Mouse (Mus musculus) myocyte (in vitro differentiated cells): ENCODE measurements around the gene Gm11562. TPM values are rescaled to one million over a fixed set of nuclear protein-coding genes. Genes with fewer than 3 reads are reported as not detected.
"Not testable (repeated sequence)": the region's sequence is repeated elsewhere in the genome, so short reads cannot be mapped to it uniquely, and the experiment has no call there.

Source experiments
- H3K27me3 ChIP-seq: one replicate; pipeline ENCODE4 v1.6.1; 2011; ENCODE audit not compliant: control insufficient read depth, insufficient read depth, insufficient read length
- H3K36me3 ChIP-seq: one replicate; pipeline ENCODE4 v1.6.1; 2011; ENCODE audit not compliant: control insufficient read depth, insufficient read depth
- H3K4me2 ChIP-seq: one replicate; pipeline ENCODE4 v1.6.1; 2011; ENCODE audit warnings: low read depth, control low read depth
- H3K4me3 ChIP-seq: one replicate; pipeline ENCODE4 v1.5.1; 2011; ENCODE audit warnings: mild to moderate bottlenecking, control low read depth, moderate library complexity
- H3K79me2 ChIP-seq: one replicate; pipeline ENCODE4 v1.6.1; 2011; ENCODE audit not compliant: control insufficient read depth, insufficient read depth
- H3ac ChIP-seq: one replicate; pipeline ENCODE4 v1.6.1; 2011; ENCODE audit not compliant: control insufficient read depth, insufficient read length
- CEBPB ChIP-seq: IDR thresholded peaks from 2 replicates; pipeline ENCODE4 v1.6.1; 2011; ENCODE audit warnings: mild to moderate bottlenecking, moderate library complexity; ENCODE audit not compliant: poor library complexity, insufficient read depth, severe bottlenecking
- E2F4 ChIP-seq: IDR thresholded peaks from one replicate; pipeline ENCODE4 v1.6.1; 2011; ENCODE audit warnings: mild to moderate bottlenecking, control low read depth, moderate library complexity; ENCODE audit not compliant: insufficient read depth
- MYOD1 ChIP-seq, 3 experiments: IDR thresholded peaks; one replicate each; pipeline ENCODE4 v1.6.1; 2011; ENCODE audit warnings: control low read depth in 2 of 3, low read depth in 2 of 3, mild to moderate bottlenecking in 2 of 3, moderate library complexity in 1 of 3; ENCODE audit not compliant: insufficient read length in 2 of 3, control insufficient read depth in 1 of 3
- MYOG ChIP-seq, 3 experiments: IDR thresholded peaks; one replicate each; pipeline ENCODE4 v1.6.1; 2011; ENCODE audit warnings: control low read depth in 2 of 3, low read depth in 2 of 3, mild to moderate bottlenecking in 2 of 3; ENCODE audit not compliant: insufficient read length in 2 of 3, control insufficient read depth in 1 of 3, insufficient read depth in 1 of 3
- POLR2A ChIP-seq: IDR thresholded peaks from one replicate; pipeline ENCODE4 v1.6.1; 2011; ENCODE audit warnings: low read depth, mild to moderate bottlenecking, control low read depth, moderate library complexity; ENCODE audit not compliant: insufficient read length
- REST ChIP-seq: IDR thresholded peaks from one replicate; pipeline ENCODE4 v1.6.1; 2011; ENCODE audit warnings: mild to moderate bottlenecking, control low read depth, moderate library complexity; ENCODE audit not compliant: insufficient read depth, insufficient read length
- SRF ChIP-seq: IDR thresholded peaks from one replicate; pipeline ENCODE4 v1.6.1; 2011; ENCODE audit warnings: low read depth; ENCODE audit not compliant: control insufficient read depth, insufficient read length
- TCF12 ChIP-seq: IDR thresholded peaks from one replicate; pipeline ENCODE4 v1.6.1; 2011; ENCODE audit warnings: mild to moderate bottlenecking, control low read depth; ENCODE audit not compliant: poor library complexity, insufficient read depth, severe bottlenecking
- TCF3 ChIP-seq: IDR thresholded peaks from one replicate; pipeline ENCODE4 v1.6.1; 2011; ENCODE audit warnings: low read depth, control low read depth; ENCODE audit not compliant: insufficient read length
- USF1 ChIP-seq: IDR thresholded peaks from one replicate; pipeline ENCODE4 v1.6.1; 2011; ENCODE audit warnings: low read depth, mild to moderate bottlenecking, control low read depth, moderate library complexity
- polyA plus RNA-seq: library from polyadenylated mRNA; unstranded; fragments of >200 nt; fragmentation: generic; extraction: Trizol; gene quantifications from one replicate; pipeline ENCODE4 v1.2.1, GENCODE M21; 2012; ENCODE audit warnings: missing spikeins

The Gm11562 gene
- polyA plus RNA-seq, 1 experiment = not detected

DNA sequence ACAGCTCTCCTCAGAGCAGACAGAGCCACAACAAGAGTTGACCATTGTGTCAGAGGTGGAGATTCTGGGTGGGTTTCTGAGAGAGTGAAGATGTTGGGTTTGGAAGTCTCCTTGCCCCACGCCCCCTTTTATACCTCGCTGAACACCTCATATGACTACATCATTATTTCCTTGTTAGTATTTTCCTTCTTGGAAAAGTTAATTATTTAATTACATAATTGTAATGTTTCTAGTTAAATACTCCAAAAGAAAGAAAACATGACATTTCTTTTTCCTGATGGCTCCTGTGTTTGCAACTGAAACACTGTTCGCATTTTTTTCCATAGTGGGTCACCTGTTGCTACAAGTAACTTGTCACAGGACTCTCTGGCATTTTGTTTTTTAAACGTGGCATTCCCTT, 7.9 kb upstream of the Gm11562 start, which contains the start of gene Krtap4-1:
Gene Krtap4-1, minus strand, starts transcription at position 101 of the 400 bp plus-strand sequence.
- Histone ChIP-seq H3ac (no peak within 1 kb of the TSS), H3K27me3 (no peaks in the 10 kb centered on the region), H3K36me3 (no peaks in the 10 kb centered on the region), H3K79me2 (no peaks in the 10 kb centered on the region), H3K4me2 (no peak within 1 kb of the TSS), H3K4me3 (no peak within 1 kb of the TSS)
- TF ChIP-seq TCF12 (no peak), SRF (no peak), USF1 (no peak), REST (no peak), POLR2A (no peak), MYOG (IDR thresholded peaks at IDR 0.05; ENCODE audit: control insufficient read depth in 1 of 3, insufficient read depth in 1 of 3, insufficient read length in 2 of 3, low read depth in 2 of 3) (no peak), TCF3 (no peak), E2F4 (no peak)

DNA sequence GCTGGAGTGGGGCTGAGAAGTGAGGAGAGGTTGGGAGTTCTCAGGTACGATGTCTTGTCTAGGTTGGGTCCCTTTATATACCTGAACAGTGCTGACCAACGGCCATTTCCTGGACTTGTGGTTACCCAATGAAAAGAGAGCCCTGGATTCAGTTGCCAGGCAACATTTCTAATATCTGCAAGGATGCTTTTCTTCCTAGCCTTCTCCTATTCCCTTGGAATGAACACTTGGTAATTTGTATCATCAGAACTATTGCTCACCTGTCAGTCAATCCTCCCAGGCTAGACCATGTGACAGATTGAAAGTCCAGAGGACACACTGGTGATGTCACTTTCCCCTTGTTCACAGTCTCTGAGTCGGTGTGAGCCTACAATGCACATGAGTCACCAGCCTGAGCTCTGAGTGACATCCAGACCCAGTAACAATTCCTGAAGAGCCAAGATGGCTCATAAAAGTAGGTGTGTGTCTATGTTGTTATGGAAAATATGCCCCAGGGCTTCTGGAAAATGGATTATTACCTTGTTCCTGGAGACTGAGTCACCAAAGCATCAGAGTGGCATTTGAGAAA, 5.4 kb downstream of the Gm11562 start, which contains the start of gene Krtap2-4:
Gene Krtap2-4, minus strand, starts transcription at position 51 of the 568 bp plus-strand sequence.
- Histone ChIP-seq H3K79me2 (no peaks in the 10 kb centered on the region), H3K4me3 (no peak within 1 kb of the TSS), H3K4me2 (no peak within 1 kb of the TSS), H3K27me3 (no peaks in the 10 kb centered on the region), H3K36me3 (no peaks in the 10 kb centered on the region), H3ac (no peak within 1 kb of the TSS)
- no peak for TF ChIP-seq TCF3
- no peak for TF ChIP-seq REST
- no peak for TF ChIP-seq CEBPB
- no peak for TF ChIP-seq MYOG (IDR thresholded peaks at IDR 0.05; ENCODE audit: control insufficient read depth in 1 of 3, insufficient read depth in 1 of 3, insufficient read length in 2 of 3, low read depth in 2 of 3)
- no peak for TF ChIP-seq MYOD1 (IDR thresholded peaks at IDR 0.05; ENCODE audit: control insufficient read depth in 1 of 3, insufficient read length in 2 of 3, low read depth in 2 of 3)
- no peak for TF ChIP-seq USF1
- TF ChIP-seq E2F4 = no peak

DNA sequence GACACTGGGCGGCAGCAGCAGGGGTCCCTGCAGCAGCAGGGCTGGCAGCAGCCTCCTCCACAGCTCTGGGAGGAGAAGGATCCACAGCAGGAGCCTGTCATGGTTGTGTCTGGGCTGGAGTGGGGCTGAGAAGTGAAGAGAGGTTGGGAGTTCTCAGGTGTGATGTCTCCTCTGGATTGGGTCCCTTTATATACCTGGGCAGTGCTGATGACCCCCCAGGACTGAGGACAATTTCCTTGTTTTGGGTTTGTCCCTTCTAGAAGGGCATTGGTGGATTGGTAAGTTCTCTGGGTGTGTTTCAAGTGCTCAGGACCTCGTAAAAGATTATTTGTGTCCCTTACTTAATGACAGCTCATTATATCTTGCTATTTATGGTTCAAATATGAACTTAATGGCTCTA, 10.1 kb downstream of the Gm11562 start, which contains the start of gene Gm11937:
Gene Gm11937, minus strand, starts transcription at position 101 of the 400 bp plus-strand sequence.
- not testable (repeated sequence) for H3K27me3 ChIP-seq, H3K4me2 ChIP-seq, H3ac ChIP-seq, H3K36me3 ChIP-seq, H3K4me3 ChIP-seq, H3K79me2 ChIP-seq

GRCm38 (mm10) chr11:99609126-99609525, 11.1 kb downstream of the Gm11562 start:
- H3K36me3 ChIP-seq = no peaks in the 10 kb centered on the region
- H3ac ChIP-seq = no peak overlapping the region
- no peaks in the 10 kb centered on the region for H3K79me2 ChIP-seq
- no peak overlapping the region for H3K4me3 ChIP-seq
- no peak overlapping the region for H3K4me2 ChIP-seq
- no peaks in the 10 kb centered on the region for H3K27me3 ChIP-seq
- TF ChIP-seq TCF3 = no peak

- H3K79me2 ChIP-seq, H3K4me2 ChIP-seq, H3K27me3 ChIP-seq, H3ac ChIP-seq, H3K4me3 ChIP-seq, H3K36me3 ChIP-seq: not testable (repeated sequence)
Measured at GRCm38 (mm10) chr11:99603208-99603607, 17.0 kb downstream of the Gm11562 start, which contains the start of gene Gm11938. TSS of gene Gm11938 (minus strand) at chr11:99603308.

DNA sequence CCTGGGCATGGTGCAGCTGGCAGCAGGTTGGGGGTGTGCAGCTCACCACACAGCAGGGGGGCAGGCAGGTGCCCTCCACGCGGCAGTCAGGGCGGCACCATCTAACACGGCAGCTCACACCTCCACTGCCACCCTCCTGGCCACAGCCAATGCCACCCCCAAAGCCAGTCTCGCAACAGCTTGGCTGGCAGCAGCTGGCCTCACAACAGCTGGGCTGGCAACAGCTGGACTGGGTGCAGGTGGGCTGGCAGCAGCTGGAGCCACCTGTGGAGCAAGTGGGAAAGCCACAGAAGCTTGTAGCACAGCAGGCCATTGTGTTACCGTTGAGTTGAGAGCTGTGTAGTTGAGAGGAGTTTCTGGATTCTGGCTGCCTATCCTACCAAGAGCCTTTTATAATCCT, 22.5 kb downstream of the Gm11562 start, which contains the start of gene Krtap9-3:
Gene Krtap9-3, minus strand, starts transcription at position 364 of the 400 bp plus-strand sequence.
- not testable (repeated sequence) for H3K36me3 ChIP-seq, H3ac ChIP-seq, H3K79me2 ChIP-seq, H3K27me3 ChIP-seq, H3K4me2 ChIP-seq, H3K4me3 ChIP-seq
- peak in 2 of 3 experiments; percentile 69 to 84 for TF ChIP-seq MYOD1 (IDR thresholded peaks at IDR 0.05; ENCODE audit: control insufficient read depth in 1 of 3, insufficient read length in 2 of 3, low read depth in 2 of 3)
- peak; percentile 50 for TF ChIP-seq TCF3
- TF ChIP-seq MYOG (IDR thresholded peaks at IDR 0.05; ENCODE audit: control insufficient read depth in 1 of 3, insufficient read depth in 1 of 3, insufficient read length in 2 of 3, low read depth in 2 of 3) = peak in 2 of 3 experiments; percentile 43 to 53
